Mouse (Mus musculus): Measurements from ENCODE around the gene Yes1. TPM values are rescaled to one million over a fixed set of nuclear protein-coding genes. Genes with fewer than 3 reads are reported as not detected.
A peak's percentile ranks its signal among the peaks of the same experiment; 100 is the strongest.
"Not testable (repeated sequence)": the region's sequence is repeated elsewhere in the genome, so short reads cannot be mapped to it uniquely, and the experiment has no call there.

Gene Yes1
- total RNA-seq, 2 experiments from 2014 or later, result 0.34 TPM; not detected in 1

DNA sequence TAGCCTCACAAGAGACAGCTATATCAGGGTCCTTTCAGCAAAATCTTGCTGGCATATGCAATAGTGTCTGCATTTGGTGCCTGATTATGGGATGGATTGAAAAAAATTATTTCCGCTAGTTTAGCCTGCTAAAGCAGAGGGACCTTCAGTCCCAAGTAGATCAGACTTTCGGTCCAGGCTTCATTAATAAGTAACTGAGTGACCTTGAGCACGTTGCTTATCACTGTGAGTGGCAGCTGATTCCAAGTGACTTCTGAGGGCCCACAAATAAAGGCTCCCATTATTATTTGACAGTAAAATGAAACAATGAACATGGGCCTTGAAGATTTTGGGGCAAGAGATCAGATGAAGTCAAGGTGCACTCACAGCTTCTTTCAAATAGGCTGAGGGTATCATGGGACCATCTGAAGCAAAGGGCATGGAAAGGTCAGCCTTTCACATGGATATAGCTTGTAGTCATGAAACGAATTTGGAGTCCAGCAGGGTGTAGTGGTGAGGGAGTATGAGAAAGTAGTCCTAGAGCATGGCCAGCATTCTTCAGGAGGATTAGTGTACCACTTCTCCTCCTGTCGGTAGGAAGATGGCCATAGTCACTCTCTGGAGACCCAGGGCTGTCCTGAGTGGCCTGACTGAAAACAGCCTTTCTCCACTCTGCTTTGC lies 86.4 kb downstream of the Yes1 start:
- no peak for ATAC-seq (replicated peaks; ENCODE audit: low FRiP score, poor library complexity, severe bottlenecking)

DNA sequence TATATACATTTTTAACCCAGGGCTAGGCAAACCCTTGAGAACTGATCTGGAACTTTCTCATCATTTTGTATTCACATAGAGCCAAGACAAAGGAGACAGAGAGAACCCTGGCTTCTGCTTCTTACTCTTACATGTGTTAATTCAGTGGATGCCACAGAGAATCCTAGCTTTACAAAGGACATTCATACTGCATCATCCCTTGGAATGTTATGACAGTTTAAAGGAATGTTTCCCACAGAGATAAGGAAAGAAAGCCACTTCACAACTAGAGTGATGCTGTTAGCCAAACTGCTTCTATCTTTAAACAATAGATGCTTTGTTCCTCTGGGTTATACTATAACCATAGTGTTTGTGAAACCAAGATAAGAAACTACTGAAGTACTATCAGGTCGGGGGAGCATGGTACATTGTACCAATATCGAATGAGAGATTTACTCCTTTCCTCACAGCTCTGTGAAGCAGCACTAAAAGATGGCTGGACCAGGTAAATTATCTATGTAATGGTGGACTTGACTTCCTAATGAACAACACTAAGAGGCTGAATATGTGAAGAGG lies 95.3 kb downstream of the Yes1 start:
- ATAC-seq (replicated peaks; ENCODE audit: low FRiP score, poor library complexity, severe bottlenecking), result no peak

DNA sequence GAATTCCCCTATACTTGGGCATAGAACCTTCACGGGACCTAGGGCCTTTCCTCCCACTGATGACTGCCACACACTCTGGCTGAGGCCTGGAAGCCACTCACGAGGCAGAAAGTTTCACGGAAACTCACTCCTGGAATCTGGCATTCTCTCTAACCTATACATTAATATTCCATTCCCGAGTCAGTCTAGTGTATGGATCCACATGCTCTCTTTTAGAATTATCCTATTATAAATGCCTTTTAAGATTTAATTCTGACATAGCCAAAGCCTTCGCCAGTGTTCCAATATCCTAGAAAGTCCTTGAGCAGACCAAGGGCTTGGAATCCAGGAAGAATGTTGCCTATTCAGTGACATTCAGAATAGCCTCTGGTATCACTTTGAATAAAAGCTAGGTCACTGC lies 100.5 kb downstream of the Yes1 start:
- no peak for ATAC-seq (replicated peaks; ENCODE audit: low FRiP score, poor library complexity, severe bottlenecking)

DNA sequence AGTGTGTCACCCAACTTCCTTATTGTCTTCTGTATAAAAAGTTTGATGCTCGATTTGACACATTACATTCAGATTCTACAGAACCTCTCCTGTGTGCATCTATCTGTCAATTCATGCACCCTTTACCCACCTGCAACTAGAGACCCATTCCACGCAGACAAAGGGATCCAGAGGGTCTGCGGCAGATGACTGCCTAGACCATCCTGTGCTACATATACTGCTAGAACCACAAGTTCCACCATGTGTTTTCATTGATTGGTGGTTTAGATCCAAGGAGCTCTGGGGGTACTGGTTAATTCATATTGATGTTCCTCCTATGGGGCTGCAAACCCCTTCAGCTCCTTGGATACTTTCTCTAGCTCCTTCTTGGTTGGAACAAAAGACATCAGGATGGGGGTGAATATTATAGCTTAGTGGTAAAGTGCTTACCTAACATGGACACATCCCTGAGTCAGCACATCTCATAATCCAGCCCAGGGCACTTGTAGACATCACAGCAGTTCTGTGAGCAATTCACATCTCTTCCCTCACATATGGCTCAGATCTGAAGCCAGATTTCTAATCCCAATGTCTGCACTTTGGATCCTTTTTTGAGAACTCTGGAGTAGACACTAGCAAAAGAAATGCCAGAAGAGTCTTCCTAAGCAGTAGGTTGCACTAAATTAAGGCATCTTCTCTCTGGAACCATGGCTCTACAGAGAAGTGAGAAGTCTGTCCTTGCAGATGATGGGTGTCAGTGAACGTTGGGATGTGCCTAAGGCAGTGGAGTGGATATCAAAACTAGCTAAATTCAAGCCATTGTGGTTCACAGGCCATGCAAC lies 101.5 kb downstream of the Yes1 start:
- ATAC-seq (replicated peaks; ENCODE audit: low FRiP score, poor library complexity, severe bottlenecking), result no peak

DNA sequence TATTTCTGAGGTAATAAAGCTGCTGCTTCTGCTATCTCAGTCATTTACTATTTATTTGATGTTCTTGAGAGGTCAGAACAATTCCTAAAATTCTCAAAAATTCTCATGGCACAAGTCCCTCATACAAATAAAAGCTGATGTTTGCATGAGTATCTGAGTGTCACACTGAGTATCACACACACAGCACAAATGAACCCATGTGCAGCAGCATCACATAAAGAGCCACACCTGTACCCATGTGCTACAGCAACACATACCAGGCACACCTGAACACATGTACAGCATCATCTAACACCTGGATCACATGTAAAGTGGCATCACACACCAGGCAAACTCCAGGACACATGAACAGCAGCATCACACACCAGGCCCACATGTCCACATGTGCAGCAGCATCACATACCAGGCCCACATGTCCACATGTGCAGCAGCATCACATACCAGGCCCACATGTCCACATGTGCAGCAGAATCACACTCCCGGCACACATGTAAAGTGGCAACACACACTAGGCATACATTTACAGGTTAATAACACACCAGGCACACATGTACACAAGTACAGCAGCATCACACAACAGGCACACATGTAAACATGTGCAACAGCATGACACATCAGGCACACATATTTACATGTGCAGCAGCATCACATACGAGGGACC lies 102.2 kb downstream of the Yes1 start:
- ATAC-seq (replicated peaks; ENCODE audit: low FRiP score, poor library complexity, severe bottlenecking), result 0 out of 2 replicates have a peak, but pooled peaks have one; percentile 24

DNA sequence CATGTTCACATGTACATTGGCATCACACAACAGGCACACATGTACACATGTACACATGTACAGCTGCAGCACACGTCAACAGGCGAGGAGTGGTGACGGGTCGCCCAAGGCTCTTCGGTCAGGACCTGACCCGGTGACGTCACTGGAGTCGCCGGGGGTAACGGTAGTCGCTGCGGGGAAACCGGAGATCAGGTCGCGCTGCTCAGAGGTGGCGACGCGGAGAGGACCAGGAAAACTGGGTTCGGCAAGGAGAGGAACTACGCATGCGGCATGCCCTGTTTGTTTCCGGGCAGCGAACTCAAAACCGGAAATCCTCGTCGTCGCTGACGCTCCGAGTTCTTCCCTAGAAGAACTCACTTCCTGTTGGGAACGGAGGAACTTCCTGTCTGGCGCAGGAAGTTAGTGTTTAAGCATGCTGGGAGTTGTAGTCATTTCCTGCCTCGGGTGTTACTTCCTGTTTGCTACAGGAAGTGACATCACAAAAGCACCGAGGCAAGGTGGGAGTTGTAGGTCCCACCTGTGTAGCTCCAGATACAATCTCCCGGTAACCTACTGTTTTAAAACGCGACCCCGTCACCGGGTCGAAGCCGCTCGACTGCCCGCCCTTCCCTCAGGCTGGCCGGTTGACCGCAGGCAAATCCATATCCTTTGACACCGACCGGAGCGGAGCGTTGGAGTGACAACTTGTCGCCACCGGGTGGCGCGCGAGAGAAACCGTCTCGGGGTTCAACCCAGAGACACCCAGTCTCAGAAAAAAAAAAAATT lies 102.9 kb downstream of the Yes1 start:
- ATAC-seq (replicated peaks; ENCODE audit: low FRiP score, poor library complexity, severe bottlenecking), result peak; percentile 99

DNA sequence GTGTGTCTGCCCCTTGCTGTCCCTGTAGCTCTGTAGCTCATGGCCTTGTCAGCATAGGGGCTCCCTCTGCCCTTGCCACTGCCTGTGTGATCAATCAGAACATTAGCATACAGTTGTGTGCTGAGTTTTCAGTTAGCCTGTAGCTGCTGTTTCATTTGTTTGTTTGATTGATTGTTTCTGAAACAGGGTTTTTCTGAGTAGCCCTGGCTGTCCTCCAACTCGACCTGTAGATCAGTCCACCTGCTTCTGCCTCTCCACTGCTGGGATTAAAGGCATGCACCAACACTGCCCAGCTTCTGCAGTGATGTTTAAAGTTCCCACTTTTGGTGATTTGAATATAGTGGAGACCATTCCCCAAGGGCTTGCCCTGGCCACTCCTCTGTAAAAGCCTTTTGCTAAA lies 106.8 kb downstream of the Yes1 start:
- ATAC-seq (replicated peaks; ENCODE audit: low FRiP score, poor library complexity, severe bottlenecking), result no peak

DNA sequence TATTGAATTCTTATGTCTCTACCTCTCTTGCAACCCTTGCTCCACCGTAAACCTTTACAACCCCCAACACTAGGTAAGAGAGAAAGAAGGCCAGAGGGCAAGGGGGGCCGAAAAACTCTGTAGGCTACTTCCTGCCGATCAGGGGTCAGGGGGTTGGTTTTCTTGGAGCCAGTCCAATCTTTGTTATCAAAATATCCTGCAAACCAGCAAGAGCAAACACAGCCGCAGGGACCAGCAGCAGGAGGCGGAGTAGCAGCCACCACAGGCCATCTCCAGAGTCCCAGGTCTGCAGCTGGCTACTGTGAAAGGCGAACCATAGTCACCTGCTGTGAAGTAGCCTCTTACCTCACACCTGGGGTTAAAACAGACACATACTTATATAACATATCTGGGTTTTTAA lies 107.9 kb downstream of the Yes1 start:
- ATAC-seq (replicated peaks; ENCODE audit: low FRiP score, poor library complexity, severe bottlenecking), result no peak

DNA sequence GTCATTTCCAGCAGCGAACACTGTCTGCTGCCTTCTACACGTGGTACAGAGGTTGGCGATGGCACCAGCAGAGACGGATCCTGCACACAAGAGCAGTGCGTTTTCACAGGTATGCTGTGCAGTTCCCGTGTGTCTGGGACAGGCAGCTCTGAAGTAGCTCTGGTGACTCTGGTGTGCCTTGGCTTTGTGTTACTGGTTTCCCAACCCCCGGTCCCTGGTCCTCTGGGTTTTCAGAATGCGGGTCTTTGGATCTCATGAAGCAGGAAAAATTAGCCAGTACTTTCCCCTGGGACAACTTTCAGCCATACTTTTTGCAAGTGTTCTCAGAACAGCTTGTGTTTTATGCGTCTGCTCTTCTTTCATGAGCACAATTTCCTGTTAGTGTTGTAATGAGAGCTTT lies 109.4 kb downstream of the Yes1 start:
- no peak for ATAC-seq (replicated peaks; ENCODE audit: low FRiP score, poor library complexity, severe bottlenecking)

DNA sequence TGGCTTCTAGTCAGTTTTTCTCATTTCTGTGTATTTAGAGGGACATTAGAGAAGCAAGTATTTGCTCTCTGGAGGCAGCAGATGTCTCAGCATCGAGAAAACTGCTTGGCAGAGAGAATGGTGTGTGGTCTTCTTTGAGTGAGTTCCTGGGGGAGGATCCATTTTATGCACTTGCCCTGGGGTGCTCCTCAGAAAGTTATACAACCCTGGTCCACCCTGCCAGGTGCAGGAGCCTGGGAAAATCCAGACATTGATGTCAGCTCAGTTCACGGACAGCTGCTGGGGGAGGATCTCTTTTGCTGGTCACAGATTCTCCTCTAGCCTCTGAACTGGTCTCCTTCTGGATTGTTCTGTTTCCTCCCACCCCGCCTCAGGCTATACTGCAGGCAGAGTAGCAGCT lies 110.3 kb downstream of the Yes1 start:
- no peak for ATAC-seq (replicated peaks; ENCODE audit: low FRiP score, poor library complexity, severe bottlenecking)

DNA sequence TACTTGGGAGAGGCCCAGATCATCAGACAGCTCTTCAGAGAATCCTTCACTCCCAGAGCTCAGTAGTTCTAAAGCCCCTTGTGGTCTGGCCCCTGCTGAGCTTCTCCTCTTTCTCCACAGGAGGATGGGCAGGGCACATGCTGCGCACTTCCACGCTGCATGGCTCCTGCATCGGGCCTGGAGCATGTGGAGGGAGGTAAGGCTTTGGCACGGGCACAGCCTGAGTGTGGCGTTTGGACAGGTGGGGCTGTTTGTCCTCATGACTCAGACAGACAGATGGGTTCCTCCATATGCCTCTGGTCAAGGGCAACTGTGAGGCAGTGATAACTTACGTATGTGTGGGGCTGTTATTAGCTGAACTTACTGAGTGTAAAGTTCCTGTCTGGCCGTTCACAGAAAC lies 111.3 kb downstream of the Yes1 start:
- no peak for ATAC-seq (replicated peaks; ENCODE audit: low FRiP score, poor library complexity, severe bottlenecking)

DNA sequence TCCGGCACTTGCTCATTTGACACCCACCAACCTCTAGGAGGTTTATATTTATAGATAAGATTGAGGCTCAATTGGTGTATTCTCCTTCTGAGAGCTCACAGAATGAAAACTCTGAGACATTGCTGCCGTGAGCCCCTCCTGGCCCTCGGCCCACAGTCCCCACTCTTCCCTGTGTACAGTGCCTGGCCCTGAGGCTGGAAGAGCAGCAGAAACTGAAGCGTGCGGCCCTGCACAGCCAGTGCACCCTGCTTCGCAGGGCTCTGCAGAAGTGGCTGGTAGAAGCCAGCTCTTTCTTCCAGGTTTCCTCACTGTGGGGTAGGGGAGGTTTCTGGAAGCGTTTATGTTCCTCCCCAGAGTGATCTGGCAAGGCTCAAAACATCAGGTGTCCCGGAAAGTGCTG lies 111.7 kb downstream of the Yes1 start:
- 0 out of 2 replicates have a peak, but pooled peaks have one; percentile 50 for ATAC-seq (replicated peaks; ENCODE audit: low FRiP score, poor library complexity, severe bottlenecking)

DNA sequence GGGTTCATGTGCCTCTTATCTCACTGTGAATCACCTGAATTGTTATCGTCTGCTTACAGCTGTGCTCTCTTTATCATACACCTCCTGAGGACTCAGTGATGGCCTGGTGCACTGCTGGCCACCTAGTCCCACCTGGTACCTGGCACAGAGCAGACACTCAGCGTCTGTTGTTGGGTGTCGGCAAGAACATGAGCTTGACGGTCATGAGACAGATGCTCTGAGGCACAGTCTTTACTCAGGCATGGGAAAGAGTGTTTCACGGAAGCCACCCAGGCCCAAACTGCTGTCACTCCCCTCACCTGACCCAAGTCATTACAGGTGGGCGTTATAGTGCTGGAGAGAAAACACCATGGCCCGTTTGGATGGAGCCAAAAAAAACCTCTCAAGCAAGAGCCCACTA lies 113.0 kb downstream of the Yes1 start:
- ATAC-seq (replicated peaks; ENCODE audit: low FRiP score, poor library complexity, severe bottlenecking), result no peak

DNA sequence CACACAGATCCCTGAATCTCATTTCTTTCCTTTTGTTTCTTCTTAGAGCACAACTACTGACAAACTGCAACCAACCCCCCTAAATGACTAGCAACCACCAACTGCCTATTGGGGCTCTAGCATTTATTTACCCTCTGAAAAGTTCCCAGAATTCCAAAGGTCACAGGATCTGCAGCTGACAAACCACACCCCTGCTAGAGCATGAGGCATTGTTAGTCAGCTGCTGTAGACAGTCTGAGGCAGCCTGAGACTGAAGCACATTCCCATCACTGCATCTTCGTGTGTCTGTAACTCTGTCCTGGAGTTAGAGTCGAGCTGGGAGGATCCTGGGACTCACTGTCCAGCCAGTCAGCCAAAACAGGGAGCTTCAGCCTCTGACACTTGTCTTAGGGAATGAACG lies 114.4 kb downstream of the Yes1 start:
- ATAC-seq (replicated peaks; ENCODE audit: low FRiP score, poor library complexity, severe bottlenecking), result not testable (repeated sequence)

DNA sequence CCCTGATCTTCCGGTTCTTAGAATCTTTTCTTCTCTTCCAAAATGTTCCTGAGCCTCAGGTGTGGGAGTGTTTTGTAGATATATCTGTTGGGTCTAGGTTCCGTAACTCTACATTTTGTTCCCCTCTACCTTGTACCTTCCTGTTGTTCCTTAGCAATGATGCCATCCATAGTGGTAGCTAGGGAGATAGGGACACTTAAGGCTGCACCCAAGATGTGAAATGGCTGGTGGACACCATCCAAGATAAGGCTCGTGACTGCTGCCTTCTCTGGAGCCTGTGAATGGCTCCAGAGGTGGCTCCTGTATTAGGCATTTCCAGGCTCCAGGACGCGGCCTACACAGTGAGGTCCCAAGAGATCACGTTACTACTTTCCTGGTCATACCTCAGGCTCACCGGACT lies 117.3 kb downstream of the Yes1 start:
- ATAC-seq (replicated peaks; ENCODE audit: low FRiP score, poor library complexity, severe bottlenecking), result no peak

DNA sequence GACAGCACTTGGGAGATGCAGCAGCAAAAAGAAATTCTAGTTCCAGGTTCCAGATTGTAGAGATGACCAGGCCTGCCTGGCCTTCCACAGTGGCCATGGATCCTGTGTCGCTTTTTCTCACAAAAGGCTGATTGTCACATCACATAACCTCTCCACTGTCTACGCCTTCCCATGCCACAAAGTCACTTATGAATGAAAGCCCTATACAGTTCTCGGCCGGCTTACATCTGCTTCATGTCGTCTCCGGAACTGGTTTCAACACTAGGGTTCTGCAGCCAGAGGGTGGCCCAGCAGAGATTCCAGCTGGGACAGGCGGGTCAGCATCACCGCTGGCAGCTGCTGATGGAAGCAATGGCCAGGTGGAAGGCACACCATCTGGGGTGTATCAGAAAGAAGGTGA lies 117.9 kb downstream of the Yes1 start:
- 0 out of 2 replicates have a peak, but pooled peaks have one; percentile 50 for ATAC-seq (replicated peaks; ENCODE audit: low FRiP score, poor library complexity, severe bottlenecking)

DNA sequence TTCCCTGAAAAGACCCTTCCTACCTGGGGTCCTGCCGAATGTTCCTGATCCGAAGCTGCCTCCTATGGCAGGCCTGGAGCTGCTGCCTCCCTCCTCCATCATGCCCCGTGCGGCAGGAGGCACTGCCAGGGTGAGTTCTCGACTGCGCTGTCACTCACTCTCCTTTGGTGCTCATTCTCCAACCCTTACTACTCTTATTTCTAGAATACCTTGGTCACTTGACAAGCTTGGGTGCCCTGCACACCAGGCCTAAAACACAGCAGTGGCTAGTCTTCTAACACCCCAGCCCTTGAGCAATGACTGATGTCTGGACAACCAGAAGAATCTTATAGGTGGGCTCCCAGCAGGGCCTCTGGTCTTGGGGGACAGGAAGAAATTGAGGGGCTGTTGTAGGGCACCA lies 122.9 kb downstream of the Yes1 start:
- peak; percentile 61 for ATAC-seq (replicated peaks; ENCODE audit: low FRiP score, poor library complexity, severe bottlenecking)

DNA sequence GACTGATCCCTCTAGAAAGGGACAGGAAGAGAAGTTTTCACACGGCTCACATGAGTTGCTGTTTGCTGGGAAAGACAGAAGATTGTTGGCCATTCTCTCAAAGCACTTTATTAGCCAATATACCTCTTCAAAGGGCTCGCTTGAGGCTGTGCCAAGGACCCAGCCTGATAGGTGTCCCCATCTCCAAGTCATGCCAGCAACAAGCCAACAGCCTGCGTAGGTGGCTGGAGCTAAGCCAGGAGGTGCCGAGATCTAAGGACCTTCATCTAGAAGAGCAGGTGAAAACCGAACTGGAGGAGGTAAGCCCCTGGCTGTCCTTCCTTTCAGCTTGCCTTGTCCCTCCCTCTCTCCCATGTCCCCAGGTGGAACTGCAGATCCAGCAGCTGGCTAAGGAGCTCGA lies 124.8 kb downstream of the Yes1 start:
- ATAC-seq (replicated peaks; ENCODE audit: low FRiP score, poor library complexity, severe bottlenecking), result no peak

Data from erythroblast, adult 5-6 weeks (primary cell).